Mouse (Mus musculus): ENCODE measurements around the gene Mlxipl. TPM values are rescaled to one million over a fixed set of nuclear protein-coding genes. Genes with fewer than 3 reads are reported as not detected.

The Mlxipl gene
- total RNA-seq, 2 experiments from 2014 or later: 3.7 to 3.8 TPM

DNA sequence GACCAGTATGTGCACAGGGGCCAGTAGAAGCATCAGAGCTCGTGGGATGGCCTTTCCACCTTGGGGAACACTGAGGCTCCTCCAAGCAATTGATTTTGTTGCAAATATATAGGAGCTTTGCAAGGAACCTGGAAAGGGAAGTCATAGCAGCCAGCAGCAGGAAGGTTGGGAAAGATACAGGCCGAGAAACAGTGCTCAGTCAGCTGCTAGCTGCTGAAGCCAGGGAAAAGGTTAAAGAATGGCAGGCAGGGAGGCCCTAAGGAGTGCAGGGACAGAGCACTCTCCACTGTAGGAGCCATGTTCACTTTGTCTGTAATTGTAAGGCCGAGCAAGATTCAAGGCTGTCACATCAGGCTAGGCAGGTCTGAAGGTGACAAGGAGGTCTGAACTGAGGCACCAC, 88.8 kb downstream of the Mlxipl start:
- DNase-seq (ENCODE audit: extremely low spot score in 1 of 2, low spot score in 2 of 2): no peak
- no peak overlapping the region for H3K4me3 ChIP-seq
- intact Hi-C loops (cut with DNase I): no loop called here
- peak overlapping the region; percentile 89 for H3K27ac ChIP-seq
- TF ChIP-seq CTCF (IDR thresholded peaks at IDR 0.05): no peak

DNA sequence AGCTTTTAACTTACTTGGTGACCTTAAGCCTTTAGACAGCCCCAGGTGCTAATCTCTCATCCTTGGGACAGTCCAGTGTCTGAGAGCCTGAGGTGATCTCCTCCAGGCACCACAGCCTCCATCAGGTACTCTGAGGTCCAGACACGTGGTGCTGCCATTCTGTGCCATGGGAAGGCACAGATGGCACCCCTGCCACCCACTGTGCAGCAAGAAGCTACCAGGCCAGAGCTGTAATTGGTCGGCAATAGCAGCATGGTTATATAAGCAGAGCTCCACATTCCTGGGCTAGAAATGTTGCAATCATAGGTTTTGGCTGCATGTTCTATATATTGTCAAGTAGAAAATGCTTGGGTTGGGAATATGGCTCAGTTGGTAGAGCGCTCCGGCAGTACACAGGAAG, 89.3 kb downstream of the Mlxipl start:
- DNase-seq (ENCODE audit: extremely low spot score in 1 of 2, low spot score in 2 of 2): peak in 1 of 2 experiments; percentile 50
- intact Hi-C loops (cut with DNase I): no loop called here
- no peak for TF ChIP-seq CTCF (IDR thresholded peaks at IDR 0.05)
- peak overlapping the region; percentile 89 for H3K27ac ChIP-seq
- H3K4me3 ChIP-seq: no peak overlapping the region

DNA sequence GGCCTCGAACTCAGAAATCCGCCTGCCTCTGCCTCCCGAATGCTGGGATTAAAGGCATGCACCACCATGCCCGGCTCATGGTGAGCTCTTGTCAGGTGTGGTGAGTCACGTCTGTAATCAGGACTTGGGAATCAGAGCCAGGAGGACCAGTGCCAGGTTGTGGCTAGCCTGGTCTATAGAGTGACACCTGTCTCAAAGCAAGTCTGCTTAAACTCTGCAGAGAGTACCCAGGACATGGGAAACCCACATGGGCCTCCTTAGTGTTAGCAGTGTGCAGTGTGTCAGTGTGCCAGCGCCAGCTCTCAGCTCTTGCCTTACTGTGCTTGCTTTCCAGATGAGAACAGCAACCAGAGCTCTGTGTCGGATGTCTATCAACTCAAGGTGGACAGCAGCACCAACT, 89.9 kb downstream of the Mlxipl start:
- no peak for DNase-seq (ENCODE audit: extremely low spot score in 1 of 2, low spot score in 2 of 2)
- peak overlapping the region; percentile 89 for H3K27ac ChIP-seq
- TF ChIP-seq CTCF (IDR thresholded peaks at IDR 0.05): no peak
- H3K4me3 ChIP-seq: no peak overlapping the region
- intact Hi-C loops (cut with DNase I): loop anchor here (10.0 kb wide), 1 partner anchor 755 kb away; the partner anchor contains the start of gene Ywhag

DNA sequence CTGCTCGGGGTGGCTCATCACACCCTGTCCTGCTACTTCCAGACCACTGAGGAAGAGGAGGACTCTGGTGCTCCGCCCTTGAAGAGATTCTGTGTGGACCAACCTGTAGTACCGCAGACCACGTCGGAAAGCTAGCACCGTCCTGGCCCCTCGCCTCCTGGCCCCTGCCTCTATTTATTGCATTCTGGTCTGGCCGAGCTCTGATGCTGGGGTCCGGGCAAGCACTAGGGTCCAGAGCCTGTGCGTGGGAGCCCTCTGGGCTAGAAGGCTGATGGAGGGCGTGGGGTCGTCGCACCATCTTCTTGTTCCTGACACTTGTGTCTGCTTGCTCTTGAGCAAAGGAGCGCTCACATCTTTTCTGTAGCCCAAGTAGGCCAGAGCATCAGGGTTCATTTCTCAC, 91.1 kb downstream of the Mlxipl start:
- intact Hi-C loops (cut with DNase I): loop anchor here (10.0 kb wide), 1 partner anchor 754 kb away; the partner anchor contains the start of gene Ywhag
- TF ChIP-seq CTCF (IDR thresholded peaks at IDR 0.05): no peak
- H3K27ac ChIP-seq: peak overlapping the region; percentile 17; the same call in 1 of the 2 replicates
- H3K4me3 ChIP-seq: no peak overlapping the region
- no peak for DNase-seq (ENCODE audit: extremely low spot score in 1 of 2, low spot score in 2 of 2)

DNA sequence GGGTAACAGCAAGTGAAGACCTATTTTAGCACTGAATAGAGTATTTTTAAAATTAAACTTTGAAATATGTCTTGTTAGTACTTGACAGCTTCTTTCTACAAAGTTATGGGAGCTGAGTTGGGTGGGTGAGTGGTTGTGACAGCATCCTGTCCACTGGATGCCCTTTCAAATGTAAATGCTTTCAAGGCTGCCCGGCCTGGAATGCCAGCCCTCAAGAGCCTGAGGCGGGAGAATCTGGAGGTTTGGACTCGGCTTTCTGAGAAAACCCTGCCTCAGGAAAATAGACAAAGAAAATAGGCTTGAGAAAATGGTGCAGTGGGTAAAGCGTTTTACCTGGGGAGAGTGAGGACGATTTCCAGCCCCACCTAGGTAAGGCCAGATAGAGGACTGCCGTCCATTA, 92.1 kb downstream of the Mlxipl start:
- no peak for TF ChIP-seq CTCF (IDR thresholded peaks at IDR 0.05)
- no peak overlapping the region; the same call in 1 of the 2 replicates for H3K27ac ChIP-seq
- no peak for DNase-seq (ENCODE audit: extremely low spot score in 1 of 2, low spot score in 2 of 2)
- H3K4me3 ChIP-seq: no peak overlapping the region
- intact Hi-C loops (cut with DNase I): loop anchor here (10.0 kb wide), 1 partner anchor 753 kb away; the partner anchor contains the start of gene Ywhag

DNA sequence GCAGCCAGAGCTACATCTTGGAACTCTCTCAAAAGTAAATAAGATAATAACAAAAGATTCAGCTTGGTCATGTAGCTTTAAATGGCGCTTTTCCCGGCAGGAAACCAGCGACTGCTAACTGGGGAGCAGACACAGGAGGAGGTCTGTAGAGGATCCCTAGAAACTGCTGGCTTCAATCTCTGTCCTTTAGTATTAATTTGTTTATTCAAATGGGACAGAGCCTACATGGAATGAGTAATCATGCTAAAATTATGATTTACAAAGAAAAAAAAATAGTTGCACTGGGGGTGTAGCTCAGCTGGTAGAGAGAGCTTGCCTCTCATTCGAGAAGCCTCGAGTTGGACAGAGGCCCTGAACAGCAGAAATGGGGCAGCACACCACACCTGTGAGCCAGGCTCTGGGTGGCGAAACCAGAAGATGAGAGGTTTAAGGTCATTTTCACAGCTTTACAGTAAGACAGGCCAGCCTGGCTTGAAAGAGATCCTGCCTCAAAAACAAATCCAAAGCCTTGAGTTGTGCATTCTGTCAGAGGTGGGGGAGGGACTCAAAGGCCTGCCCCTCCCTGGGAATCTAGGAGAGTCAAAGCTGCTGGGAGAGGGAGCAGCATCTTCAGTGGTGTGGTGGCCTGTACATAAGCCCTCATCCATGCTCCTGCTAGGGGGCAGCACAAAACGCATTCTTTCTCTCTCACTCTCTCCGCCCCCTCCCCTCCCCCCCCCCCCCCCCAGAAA, 93.6 kb downstream of the Mlxipl start:
- TF ChIP-seq CTCF (IDR thresholded peaks at IDR 0.05): no peak; the same call in 1 of the 2 replicates
- intact Hi-C loops (cut with DNase I): loop anchor here (10.0 kb wide), 1 partner anchor 752 kb away; the partner anchor contains the start of gene Ywhag
- DNase-seq (ENCODE audit: extremely low spot score in 1 of 2, low spot score in 2 of 2): peak; percentile 35 to 60
- Histone ChIP-seq H3K4me3 (no peak overlapping the region), H3K27ac (peak overlapping the region; percentile 90)

DNA sequence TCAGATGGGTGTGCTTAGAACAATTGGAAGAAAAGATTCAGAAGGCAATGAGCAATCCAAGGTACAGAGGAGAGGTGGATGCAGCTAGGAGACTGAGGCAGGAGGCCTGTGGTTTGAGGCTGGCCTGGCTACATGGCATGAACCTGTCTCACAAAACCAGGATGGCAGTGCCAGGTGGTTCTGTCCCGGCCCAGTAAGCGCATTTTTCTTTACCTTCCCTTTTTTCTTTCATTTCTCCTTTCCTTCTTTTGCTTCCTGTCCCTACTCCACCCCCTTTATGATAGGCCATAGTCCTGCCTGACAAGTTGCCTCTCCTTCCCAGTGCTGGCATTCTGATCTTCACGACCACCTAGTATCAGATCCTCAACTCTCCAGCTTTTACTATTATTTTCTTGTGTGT, 95.3 kb downstream of the Mlxipl start:
- TF ChIP-seq CTCF (IDR thresholded peaks at IDR 0.05): no peak
- no peak overlapping the region for H3K27ac ChIP-seq
- DNase-seq (ENCODE audit: extremely low spot score in 1 of 2, low spot score in 2 of 2): no peak
- intact Hi-C loops (cut with DNase I): loop anchor here (5.0 to 10.0 kb wide), 3 partner anchors 38 to 750 kb away; partner anchors contain the start of genes Tbl2 and Ywhag
- no peak overlapping the region for H3K4me3 ChIP-seq

DNA sequence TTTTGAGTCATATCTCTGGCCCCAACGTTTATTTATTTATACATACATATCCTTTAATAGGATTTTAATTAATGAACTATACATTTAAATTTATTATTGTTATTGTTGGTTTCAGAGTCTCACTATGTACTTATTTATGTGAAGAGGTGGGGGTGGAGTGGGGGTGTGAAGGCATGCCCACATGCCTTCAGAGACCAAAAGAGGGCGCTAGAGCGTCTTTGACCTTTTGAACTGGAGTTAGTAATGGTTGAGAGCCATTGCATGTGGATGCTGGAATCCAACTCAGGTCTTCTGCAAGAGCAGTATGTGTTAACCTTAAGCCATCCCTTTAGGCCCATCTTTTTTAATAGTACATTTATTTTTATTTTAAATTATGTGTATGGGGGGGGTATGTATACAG, 95.9 kb downstream of the Mlxipl start:
- no peak for DNase-seq (ENCODE audit: extremely low spot score in 1 of 2, low spot score in 2 of 2)
- Histone ChIP-seq H3K27ac (no peak overlapping the region), H3K4me3 (no peak overlapping the region)
- intact Hi-C loops (cut with DNase I): loop anchor here (5.0 to 10.0 kb wide), 3 partner anchors 38 to 749 kb away; partner anchors contain the start of genes Tbl2 and Ywhag
- TF ChIP-seq CTCF (IDR thresholded peaks at IDR 0.05): peak; percentile 34

DNA sequence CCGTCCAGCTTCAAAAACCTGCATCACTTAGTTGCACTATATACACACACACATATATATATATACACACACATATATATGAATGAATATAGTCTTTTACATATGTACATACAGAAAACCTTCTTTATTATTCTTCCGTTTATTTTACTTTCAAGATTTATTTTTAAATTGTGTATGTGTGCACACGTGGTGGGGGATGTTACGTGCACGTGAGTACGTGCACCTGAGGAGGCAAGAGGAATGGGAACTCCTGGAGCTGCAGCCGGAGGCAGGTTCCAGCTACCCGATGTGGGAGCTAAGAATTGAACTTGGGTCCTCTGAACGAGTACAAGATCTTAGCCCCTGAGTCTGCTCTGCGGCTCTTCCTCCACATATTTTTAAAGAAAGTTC, 96.5 kb downstream of the Mlxipl start:
- Histone ChIP-seq H3K4me3 (peak overlapping the region; percentile 85), H3K27ac (peak overlapping the region; percentile 95)
- DNase-seq (ENCODE audit: extremely low spot score in 1 of 2, low spot score in 2 of 2): no peak
- intact Hi-C loops (cut with DNase I): loop anchor here (5.0 to 10.0 kb wide), 3 partner anchors 39 to 749 kb away; partner anchors contain the start of genes Tbl2 and Ywhag
- no peak for TF ChIP-seq CTCF (IDR thresholded peaks at IDR 0.05)

DNA sequence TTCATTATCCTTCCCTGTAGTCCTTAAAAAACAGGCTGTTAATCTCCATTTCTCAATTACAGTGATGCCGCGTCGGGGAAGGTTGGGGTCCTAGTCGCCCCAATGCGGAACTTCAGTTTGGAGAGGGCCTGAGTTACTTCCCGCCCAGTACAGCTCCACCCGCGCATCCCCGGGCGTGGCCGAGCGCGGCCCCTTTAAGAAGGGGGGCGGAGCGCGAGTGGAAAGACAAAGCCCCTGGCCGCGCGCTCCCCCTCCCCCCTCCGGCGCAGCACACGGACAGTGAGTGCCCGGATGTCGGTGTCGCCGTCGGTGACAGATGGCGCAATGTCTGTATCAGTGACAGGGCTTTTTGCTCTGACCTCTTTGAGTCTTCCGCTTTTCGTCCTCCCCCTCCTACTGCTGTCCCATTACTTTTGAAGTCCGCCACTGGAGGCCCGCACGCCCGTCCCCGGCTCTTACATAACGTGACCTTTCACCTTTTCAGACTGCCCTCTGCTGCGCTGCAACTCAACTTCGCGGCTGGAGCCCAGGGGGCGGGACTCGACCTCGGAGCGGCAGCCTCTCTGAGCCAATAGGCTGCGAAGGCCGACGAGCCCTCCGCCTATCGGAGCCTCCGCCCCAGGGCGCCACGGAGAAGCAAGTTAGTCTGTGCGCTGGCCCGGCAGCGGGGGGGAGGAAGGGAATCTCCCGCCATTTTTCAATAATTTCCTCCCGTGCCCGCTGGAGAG, 97.1 kb downstream of the Mlxipl start, which contains the start of gene Baz1b:
TSS of gene Baz1b (plus strand) at position 644 of the 728 bp plus-strand sequence.
- no peak; the same call in none of the 2 replicates for TF ChIP-seq CTCF (IDR thresholded peaks at IDR 0.05)
- peak; percentile 96 to 98 for DNase-seq (ENCODE audit: extremely low spot score in 1 of 2, low spot score in 2 of 2)
- peak within 1 kb of the TSS; percentile 85 for H3K4me3 ChIP-seq
- intact Hi-C loops (cut with DNase I): loop anchor here (1.0 to 10.0 kb wide), 4 partner anchors 18 to 748 kb away; partner anchors contain the start of genes Bcl7b, Tbl2 and Ywhag
- H3K27ac ChIP-seq: peak within 1 kb of the TSS; percentile 95

DNA sequence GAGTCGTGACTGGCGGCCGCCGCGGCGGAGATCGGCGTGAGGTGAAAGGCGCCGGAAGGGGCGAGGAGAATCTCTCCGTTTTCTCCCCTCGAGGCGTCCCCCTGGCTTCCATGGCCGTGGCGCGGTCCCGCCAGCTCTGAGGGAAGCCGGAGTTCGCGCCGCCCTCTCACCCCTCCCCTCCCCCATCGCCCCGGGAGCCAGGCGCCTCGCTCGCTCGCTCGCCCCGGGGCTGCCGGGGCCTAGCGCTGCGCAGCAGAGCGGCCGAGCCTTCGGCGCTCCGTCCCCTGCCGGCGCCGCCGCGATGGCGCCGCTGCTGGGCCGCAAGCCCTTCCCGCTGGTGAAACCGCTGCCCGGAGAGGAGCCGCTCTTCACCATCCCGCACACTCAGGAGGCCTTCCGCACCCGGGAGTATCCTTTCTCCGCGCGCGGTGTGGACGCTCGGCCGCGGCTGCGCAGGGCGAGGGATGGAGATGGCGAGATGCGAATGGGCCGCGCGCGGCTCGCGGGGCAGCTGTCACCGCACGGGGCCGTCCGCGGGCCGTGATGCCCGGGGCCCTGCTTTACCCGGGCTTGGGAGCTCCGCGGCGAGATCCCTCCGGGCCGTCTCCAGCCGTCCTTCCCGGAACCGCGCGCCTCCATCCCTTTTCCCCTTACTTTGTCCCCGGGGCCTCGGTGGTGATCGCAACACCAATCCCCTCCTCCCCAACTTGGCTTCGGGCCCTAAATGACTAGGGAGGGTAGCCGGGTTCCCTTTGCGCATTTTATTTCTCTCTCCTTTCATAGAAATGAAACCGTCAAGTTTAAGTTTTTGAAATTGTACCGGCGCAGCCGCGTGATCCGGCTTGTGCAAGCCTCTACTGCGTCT, 97.9 kb downstream of the Mlxipl start:
- TF ChIP-seq CTCF (IDR thresholded peaks at IDR 0.05): no peak; the same call in none of the 2 replicates
- peak; percentile 37 to 49 for DNase-seq (ENCODE audit: extremely low spot score in 1 of 2, low spot score in 2 of 2)
- peak overlapping the region; percentile 95 for H3K27ac ChIP-seq
- H3K4me3 ChIP-seq: peak overlapping the region; percentile 85
- intact Hi-C loops (cut with DNase I): loop anchor here (1.0 to 10.0 kb wide), 4 partner anchors 19 to 747 kb away; partner anchors contain the start of genes Bcl7b, Tbl2 and Ywhag

Other genes with a start within 250 kb of the Mlxipl start
- not detected for gene Tmem270, start 183.2 kb upstream of the Mlxipl start, total RNA-seq (2021)
- gene Cldn13, start 174.4 kb upstream of the Mlxipl start, total RNA-seq (2021): not detected
- gene Mettl27, start 157.5 kb upstream of the Mlxipl start, total RNA-seq (2021): 1 to 10 TPM; 7.5 to 9.3 TPM
- gene Cldn4, start 143.0 kb upstream of the Mlxipl start, total RNA-seq (2021): not detected
- under 1 TPM; 0.81 to 0.82 TPM for gene Cldn3, start 103.7 kb upstream of the Mlxipl start, total RNA-seq (2021)
- gene Abhd11, start 80.7 kb upstream of the Mlxipl start, total RNA-seq (2021): 10 to 100 TPM; 31.3 to 39.3 TPM
- gene Stx1a, start 66.4 kb upstream of the Mlxipl start, total RNA-seq (2021): 100 to 1,000 TPM; 340 to 346 TPM
- 10 to 100 TPM; 38.6 to 41.7 TPM for gene Dnajc30, start 25.7 kb upstream of the Mlxipl start, total RNA-seq (2021)
- gene Bud23, start 24.9 kb upstream of the Mlxipl start, total RNA-seq (2021): 10 to 100 TPM; 53.4 to 57.3 TPM
- 10 to 100 TPM; 26.8 to 30.8 TPM for gene Vps37d, start 11.6 kb upstream of the Mlxipl start, total RNA-seq (2021)
- gene Tbl2, start 59.8 kb downstream of the Mlxipl start, total RNA-seq (2021): 10 to 100 TPM; 26.1 to 27.0 TPM
- gene Bcl7b, start 78.4 kb downstream of the Mlxipl start, total RNA-seq (2021): 10 to 100 TPM; 50.6 to 54.6 TPM
- 10 to 100 TPM; 76.2 to 79.7 TPM for gene Baz1b, start 97.4 kb downstream of the Mlxipl start, total RNA-seq (2021)
- gene Fzd9, start 161.3 kb downstream of the Mlxipl start, total RNA-seq (2021): 1 to 10 TPM; 5.1 TPM